Mouse (Mus musculus) hindlimb bud, embryonic 11.5 days (tissue): Measurements from ENCODE around the gene Lcorl.
A peak's percentile ranks its signal among the peaks of the same experiment; 100 is the strongest.

ENCODE experiments used
- DNase-seq: peaks from one replicate; pipeline ENCODE4 v3.0.0-alpha.2; 2012; ENCODE audit warnings: low read depth, low spot score; ENCODE audit errors: extremely low spot score

Lcorl gene

DNA sequence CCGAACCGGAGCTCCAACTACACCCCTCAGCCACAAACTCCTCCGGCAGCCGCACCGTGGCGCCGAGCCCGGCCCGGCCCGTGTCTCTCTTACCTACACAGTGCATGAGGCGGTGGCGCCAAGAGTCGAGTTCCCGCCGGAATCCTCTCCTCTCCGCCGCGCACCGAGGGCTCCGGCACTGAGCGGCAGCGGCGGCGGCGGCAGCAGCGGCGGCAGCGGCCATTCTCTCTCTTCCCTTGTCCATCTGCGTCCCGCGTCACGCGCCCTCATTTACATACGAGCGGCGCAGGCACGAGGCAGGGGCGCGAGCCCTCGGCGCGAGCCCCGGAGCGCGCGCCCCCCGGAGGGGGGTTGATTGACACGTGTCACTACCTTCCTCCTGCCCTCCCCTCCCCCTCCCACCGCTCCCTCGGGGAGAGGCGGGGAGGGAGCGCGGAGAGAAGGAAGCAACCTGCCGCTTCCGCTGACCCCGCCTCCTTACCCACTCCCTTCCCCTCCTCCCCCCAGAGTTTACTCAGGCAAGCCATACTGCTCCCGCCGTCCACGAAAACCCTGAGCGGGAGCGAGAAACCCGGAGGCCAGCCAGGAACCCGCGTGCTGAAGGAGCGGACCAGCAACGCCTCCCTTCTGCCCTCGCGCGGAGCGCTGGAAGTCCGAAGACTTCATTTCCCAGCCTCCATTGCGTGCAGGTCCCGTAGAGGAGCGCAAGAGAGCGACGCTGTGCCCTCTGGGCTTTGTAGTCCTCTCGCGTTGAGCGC lies at the start of gene Lcorl:
Gene Lcorl (minus strand): TSS at position 362 of the 758 bp plus-strand sequence.
- peak; percentile 90 for DNase-seq

DNA sequence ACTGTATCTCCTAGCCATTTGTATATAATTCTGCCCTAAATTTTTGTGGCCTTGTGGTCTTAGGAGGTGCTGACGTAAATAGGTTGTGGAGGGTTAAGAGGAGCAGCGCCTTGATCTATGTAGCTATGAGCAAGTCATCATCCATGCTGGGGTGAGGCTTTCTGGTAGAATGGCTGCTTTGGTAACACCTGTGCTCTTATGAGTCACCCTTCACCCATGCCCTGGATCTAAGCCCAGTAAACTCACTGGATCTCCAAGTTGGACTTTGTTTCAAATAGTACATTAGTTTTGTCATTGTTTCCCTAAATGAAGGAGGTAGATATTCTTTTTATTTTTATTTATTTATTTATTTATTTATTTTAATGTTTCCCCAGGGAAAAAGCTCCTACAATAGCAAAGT lies 47.3 kb upstream of the Lcorl start:
- DNase-seq = no peak

DNA sequence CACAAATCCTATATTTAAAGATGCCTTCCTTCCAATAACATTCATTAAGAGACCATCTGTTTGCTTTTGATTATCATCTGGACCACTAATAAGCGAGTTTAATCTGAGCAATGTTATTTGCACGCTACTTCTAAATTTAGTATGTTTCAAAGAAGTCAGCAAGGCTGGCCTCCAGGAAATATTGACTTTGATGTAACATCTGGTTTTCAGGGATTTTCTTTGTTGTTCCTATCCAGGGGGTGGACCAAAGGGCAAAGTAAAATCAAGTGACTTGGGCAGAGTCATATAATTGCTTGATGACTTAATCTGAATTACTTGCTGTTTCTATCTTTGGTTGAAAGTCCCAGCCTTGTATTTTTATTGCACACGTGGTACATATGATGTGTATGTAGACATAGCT lies 45.8 kb upstream of the Lcorl start:
- DNase-seq = no peak

DNA sequence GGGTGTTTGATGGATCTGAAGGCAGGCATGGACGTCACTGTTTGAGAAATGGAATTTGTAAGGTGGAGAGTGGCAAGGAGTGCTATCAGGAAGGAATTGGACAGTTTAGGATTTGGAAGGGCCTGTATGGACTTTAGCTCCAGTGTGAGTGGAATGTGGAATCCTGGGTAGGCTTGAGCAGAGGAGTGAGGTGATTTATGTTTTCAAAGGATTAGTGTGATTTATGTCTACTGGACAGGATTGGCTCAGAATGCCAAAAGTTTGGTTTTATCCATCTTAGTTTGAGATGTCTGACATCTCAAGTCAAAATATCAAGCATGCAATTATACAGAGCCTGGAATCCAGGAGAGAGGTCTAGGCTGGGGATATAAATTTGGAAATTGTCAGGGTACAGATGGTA lies 37.9 kb upstream of the Lcorl start:
- DNase-seq = no peak

DNA sequence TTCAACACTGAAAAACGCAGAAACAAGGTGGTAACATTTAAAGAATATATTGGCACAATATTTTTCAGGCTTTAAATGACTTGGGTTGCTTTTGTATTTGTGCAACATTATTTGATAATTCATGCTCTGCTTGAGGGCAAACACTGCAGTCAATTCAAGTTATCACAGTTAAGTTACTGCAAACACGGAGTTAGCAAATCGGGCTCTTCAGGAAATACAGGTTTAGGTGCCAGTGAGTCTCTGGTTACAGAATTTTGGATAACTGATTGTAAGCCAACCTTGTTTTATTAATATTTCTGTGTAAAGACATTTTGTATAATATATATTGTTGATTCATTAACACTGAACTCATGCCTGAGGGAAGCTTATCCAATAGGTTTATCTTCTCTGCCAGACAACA lies 36.3 kb upstream of the Lcorl start:
- no peak for DNase-seq

DNA sequence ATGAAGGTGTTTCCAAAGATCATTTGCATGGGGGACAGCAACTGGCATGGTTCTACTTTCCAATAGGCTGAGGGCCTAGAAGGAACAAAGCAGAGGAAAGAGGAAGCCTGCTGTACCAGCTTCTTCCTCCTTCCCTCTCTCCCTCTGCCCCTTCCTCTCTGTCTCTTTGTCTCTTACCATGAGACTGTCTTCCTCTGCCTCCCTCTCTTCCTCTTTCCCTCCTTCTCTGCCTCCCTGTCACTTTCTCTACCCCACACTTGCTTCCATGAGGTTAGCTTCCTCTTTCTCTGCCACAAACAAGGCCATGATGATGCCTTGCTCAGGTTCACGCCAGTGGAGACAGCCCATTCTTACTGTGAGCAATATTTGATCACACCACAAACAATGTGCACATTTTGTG lies 18.9 kb upstream of the Lcorl start:
- DNase-seq = no peak

DNA sequence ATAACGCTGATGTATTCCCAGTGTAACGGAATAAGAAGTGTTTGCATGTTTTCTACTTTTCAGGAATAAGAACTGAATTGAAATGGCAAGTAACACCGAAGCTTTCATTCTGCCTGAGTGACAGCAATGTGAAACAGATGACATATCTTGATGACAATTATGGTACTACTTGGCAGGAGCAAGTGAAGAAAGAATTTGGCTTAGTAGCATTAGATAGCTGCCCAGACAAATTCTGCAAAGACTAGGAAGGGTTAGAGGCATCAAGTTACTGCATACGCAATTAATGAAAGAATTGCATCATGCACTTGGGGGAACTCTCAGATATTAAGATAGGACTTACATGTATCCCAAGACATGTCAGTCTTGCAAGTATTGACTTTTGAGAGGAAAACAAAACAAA lies 18.1 kb upstream of the Lcorl start:
- DNase-seq = no peak

DNA sequence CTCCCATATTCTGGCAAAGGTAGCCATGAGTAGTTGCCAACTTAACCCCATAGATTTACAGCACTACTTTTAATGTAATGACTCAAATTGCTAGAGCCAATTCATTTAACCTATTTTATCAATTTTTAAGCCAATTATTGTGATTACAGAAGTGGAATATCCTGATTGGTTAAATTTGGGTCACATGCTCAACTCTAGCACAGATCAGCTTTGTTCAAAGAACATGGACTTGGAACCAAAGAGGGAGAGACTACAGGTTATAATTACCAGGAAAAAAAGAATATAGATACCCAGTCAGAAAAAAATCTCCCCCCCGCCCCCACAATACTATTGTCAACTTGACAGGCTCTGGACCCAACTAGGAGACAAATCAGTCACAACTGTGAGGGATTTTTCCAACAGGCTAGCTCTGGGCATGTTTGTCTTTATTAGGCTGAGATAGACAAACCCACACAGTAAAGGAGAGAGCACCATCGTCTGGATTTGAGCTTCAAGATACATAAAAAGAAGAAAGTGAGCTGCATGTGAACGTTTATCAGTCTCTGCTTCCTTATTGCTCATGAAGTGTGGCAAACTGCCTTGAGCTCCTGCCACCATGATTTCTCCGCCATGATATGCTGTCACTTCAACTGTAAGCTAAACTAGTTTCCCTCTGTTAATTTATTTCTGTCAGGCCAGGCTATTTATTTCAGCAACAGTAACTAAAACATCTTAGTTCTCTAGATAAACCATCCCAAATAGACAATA lies 17.0 kb upstream of the Lcorl start:
- no peak for DNase-seq

DNA sequence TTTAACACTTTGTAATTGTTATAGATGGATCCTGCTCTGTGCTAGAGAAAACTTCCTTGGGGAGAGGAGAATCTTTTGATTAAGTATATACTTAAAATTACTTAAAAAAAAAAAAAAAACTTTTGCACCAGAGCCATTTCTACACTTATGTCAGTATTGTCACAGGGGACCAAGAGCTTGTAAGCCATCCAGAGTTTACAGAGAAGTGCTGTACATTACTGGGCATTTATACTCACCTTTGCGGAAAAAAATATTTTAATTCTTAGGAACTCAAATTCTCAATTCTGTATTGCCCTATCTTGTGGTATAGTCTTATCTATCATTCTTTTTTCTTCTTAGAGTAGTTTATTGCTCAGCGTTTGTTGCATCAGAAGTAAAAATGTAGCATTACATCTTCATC lies 953 bp upstream of the Lcorl start:
- no peak for DNase-seq

DNA sequence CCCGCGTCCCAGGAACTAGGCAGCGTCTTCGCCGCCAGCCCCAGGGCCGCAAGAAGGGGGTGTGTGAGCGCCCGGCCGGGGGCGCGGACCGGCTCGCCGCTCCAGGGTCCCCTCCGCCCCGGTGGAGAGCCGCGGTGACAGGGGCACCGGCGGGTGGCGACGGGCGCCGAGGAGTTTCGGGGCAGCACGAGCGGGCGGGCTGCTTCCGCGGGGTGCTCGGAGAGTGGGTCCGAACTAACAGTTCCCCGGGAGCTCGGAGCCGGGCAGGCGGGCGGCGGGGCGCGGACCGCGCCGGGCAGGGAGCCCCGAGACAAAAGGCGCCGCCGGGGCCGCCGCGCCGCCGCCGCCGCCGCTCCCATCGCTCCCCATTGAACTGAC lies 550 bp downstream of the Lcorl start:
- DNase-seq = no peak

DNA sequence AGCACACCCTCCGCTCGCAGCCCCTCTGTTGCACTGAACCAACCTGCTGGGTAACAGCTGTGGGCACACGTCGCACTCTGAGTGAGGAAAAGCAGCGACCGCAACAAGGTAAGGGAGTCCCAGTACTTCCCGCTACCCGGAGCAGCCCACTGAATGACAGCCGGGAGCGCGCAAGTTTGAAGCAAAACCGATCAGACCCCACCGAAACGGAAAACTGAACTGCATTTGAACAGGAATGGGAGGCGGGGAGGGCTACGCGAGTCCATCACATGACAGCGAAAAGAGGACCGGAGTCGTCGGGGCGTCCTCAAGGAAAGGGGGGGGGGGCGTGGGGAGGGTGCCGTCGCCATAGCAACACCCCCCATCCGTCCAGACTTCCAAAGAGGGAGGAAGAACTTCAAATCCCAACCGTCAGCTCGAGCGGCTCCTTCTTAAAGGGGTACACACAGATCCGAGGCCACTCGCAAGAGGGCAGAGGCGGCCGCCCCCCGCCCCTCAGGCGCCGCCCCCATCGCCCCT lies 1.1 kb downstream of the Lcorl start:
- no peak for DNase-seq

DNA sequence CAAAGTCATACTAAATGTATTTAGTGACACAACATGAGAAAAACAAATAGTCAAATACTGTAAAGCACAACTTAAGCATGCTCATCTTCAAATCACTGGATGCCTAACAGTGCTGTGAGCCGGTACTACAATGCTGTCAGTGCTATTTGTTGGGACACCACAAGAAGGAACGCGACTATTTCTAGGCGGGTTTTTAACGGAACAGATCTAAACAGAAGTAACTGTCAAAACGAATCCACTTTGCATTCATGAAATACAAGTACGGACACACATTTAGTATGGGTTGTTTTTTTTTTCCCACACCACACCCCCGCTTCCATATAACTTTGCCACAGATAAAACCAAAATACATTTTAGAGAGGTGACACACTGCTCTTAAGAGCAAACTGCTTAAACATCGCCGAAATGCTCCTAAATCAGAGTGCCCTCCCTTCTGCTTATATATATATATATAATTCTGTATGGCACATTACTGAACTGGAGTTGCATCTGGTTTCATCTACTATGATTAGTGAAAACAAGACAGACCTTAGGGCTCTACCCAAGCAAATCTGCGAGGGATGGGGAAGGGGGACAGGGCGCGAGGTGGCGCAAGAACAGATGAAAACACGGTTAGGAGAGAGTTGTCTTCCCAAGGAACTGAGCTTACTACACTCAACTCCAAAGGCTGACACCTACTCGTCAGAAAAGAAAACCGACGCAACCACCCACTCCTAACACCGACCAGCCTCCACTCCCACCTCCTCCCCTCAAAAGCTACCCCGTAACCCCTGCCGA lies 1.7 kb downstream of the Lcorl start:
- no peak for DNase-seq

DNA sequence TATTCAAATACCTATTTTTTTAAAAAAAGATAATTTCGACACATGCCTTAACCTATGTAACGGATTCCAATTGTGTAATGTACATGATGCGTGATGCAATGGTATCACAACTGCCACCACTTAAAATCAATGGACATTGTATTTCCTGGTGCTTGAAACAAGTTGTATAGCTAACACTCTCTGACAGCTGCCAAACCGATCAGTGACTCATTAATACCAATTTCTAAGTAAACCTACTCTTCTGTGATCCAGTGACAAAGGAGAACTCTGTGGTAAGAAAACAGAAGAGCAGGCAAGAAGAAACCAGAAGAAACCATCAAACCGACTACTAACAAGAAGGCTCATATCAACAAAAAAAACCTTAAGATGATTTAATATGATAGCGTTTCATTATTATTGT lies 12.7 kb downstream of the Lcorl start:
- DNase-seq = no peak

DNA sequence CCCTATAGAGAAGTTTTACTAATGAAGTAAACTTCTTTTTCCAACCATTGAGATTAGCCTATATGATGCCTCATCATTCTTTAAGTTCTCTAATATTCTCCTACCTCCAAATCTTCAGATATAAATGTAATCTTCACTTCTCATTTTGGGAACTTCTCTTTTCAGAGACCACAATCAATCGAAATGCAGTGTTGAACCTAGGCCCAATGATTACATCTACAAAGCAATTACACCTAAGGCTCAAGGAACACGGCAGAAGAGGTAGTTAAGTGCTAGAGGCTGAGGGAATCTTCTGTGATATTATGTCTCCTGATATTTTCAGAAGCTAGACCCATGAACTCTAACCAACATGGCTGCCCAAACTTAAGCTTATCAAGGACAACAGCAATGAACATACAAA lies 22.3 kb downstream of the Lcorl start:
- DNase-seq = no peak

DNA sequence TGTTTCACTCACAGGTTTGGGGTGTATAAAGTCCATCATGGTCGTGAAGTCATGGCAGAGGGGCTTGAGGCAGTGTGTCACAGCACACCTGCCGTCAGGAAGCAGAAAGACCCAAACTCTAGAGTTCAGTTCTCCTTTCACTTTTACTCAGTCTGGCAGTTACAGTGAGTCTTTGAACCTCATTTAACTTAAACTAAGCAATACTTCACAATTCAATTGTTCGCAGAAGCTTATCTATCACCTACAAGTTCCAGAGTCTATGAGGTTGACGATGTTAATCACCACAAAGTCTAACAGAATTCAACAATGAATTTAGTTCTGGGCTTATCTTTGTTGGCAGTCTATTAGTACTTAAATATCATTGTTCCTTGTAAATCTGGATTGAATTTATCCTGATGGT lies 45.9 kb downstream of the Lcorl start:
- no peak for DNase-seq

DNA sequence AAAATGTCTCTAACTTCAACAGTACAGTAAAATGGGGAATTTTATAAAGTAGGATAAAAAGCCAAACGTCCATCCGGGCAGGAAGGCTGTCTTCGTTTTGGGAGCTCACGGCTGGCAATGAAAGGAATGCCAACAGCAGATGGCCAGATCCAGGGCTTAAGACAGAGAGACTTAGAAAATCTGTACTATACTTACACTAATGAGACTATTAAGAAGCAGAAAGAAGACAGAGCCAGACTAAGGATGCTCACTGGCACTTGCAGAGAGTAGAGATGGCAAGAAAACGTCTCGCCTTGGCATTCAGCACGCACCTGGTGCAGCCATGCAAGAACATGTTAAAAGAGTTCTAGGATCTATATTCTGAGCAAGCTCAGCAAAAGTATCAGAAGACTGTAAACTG lies 65.6 kb downstream of the Lcorl start:
- no peak for DNase-seq

DNA sequence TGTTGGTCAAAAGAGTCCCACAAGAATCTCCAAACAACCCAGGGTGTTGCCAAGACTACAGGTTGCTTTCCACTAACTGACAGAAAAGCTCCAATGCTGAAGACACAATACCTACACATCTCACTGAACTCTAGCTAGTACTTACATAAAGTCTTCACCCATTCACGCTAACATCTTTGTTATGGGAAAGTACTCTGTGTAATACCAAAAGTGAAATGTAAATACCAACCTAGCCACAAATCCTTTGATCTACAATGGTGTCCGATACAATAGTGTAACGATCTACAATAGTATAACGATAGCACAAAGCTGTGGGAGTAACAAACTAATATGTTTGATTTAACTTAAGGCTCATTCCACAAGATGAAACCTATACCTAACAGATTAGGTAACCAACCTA lies 67.2 kb downstream of the Lcorl start:
- DNase-seq = no peak

DNA sequence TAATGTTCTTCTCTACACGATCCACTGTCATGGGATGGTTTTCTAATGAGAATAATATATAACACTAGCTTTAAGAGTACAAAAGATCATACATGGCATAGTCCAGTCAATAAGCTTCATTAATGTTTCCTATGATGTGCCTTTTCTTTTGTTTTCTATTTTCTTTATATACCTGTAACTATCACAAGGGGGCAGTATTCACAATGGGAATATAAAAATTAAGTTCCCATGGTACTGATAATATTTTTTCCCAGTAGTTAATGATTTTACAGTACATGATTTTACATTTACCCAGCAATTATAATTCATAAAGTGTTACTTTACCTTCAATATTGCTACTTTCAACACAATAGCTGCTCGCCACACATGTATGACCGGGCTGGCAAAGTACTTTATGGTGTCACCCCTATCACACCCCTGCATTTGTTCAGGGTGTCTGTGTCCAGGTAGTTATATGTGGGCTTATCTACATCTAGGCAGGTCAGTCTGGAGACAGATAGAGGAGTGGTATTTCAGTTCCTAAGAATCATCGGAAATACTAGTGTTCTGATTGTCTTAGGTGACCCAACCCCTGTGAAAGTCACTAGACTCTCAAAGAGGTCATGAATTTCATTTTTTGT lies 99.8 kb downstream of the Lcorl start:
- no peak for DNase-seq

DNA sequence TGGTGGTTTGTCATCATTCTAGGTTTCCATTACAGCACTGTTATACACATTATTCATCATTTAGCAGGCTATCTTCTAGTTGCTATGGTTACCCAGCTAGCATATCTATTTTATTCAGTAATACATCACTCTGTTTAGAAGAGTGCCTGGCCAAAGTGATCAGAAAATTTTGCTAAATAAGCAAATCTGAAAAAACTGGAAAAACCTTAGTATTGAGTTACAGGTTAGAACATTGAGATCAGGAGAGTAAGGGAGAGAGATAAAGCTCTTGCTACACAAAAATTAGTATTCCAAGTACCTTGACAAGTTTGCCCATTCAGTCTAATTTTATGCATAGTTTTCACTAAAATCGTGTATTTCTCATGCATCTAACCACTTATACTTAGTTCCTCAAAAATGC lies 119.5 kb downstream of the Lcorl start:
- DNase-seq = no peak

DNA sequence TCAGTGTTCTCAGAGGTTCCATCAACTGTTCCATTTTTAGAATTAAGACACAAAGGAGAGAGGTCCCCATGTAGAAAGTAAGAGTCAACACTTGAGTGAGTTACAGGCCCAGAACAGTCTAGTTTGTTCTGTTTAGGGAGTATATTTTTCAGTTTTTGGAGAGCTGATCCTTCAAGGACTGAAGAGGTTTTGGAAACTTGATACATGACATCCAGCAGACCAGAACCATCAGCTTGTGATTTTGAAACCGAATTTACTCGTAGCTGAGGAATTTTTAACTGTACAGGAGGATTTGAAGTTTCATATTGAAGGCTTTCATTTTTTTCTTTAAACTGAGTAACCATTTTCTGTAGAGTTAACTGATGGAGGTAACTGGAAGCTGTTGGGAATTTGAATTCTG lies 123.7 kb downstream of the Lcorl start:
- no peak for DNase-seq

DNA sequence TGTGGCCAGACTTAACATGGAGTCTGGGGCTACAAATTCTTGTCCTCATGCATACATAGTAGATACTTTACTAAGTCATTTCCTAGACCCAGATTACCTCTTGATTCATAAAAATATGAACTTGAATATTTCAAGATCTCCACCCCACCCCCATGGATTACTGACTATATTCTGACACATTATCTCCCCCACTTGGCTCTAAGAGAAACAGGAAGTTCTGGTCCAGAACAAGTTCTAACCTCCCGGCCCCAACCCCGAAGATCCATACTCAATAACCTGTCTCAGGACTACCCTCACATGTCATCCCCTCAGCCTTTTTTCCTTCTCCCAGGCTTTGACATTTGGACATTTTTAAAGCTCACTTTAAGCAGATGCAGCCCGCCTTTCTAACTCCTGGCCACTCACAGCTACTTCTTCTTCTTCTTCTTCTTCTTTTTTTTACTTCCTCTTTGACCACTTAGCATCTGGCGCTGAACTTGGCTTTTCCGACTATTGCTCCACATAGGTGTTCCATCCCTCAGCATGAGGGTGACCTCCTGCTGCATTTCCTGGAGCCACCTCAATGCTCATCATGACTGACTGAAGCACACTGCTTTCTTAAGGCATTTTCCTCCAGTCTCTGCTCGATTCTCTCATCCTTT lies 138.4 kb downstream of the Lcorl start:
- DNase-seq = no peak
